Mouse (Mus musculus) ES-E14 (cell line): ENCODE results near the gene AB124611.

ENCODE experiments used
- CHD2 ChIP-seq: IDR thresholded peaks from 2 replicates; pipeline ENCODE4 v1.6.1; 2014; ENCODE audit warnings: mild to moderate bottlenecking, low read depth, low read length, inconsistent platforms
- HCFC1 ChIP-seq: IDR thresholded peaks from 2 replicates; pipeline ENCODE4 v1.6.1; 2012; ENCODE audit warnings: low read length, inconsistent platforms, borderline replicate concordance; ENCODE audit not compliant: insufficient read depth
- MAFK ChIP-seq: IDR thresholded peaks from 2 replicates; pipeline ENCODE4 v1.6.1; 2014; ENCODE audit warnings: mild to moderate bottlenecking, low read depth, low read length, inconsistent platforms; ENCODE audit not compliant: insufficient read depth
- ZNF384 ChIP-seq: IDR thresholded peaks from 2 replicates; pipeline ENCODE4 v1.6.1; 2012; ENCODE audit warnings: low read depth, low read length, inconsistent platforms

DNA sequence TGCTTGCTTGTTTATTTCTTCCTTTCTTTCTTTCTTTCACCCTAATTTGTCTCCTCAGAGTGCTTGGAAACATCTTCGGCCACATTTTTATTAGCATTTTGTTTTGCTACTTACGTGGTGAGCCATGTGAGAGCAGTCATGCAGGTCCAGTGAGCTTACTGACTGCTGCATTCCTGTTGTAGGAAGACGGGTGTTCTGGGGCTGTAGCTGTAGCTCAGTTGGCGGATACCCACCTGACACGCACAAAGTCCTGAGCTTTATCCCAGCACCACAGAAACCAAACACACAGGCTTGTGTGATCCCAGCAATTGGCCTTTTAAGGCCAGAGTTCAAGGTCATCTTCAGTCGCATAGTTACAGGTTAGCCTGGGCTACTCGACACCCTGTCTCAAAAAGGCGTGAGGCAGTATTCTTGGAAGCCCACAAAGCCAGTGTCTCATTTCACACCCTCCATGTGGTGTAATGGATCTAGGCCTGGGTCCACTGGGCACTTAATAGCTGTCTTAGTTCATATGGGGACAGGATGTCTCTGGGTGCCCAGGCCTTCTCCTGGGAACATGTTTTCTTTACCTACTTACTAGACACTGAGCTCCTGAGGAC, 42.8 kb downstream of the AB124611 start:
- no peak for TF ChIP-seq ZNF384
- no peak for TF ChIP-seq MAFK
- TF ChIP-seq CHD2, result no peak
- no peak for TF ChIP-seq HCFC1
